Mouse (Mus musculus) left cerebral cortex, postnatal 36 days (tissue): ENCODE data around the gene Klk1b24. TPM values are rescaled to one million over a fixed set of nuclear protein-coding genes. Genes with fewer than 3 reads are reported as not detected.
"Not testable (repeated sequence)": the region's sequence is repeated elsewhere in the genome, so short reads cannot be mapped to it uniquely, and the experiment has no call there.

Experiments
- DNase-seq, 2 experiments: peaks; one replicate each; pipeline ENCODE4 v3.0.0; 2021 to 2022; ENCODE audit warnings: low spot score in 2 of 2, mixed read lengths in 1 of 2
- intact Hi-C: fragments of 180-260 bp; cut with DNase I; formaldehyde crosslinking; loops from one replicate; pipeline ENCODE4 v1.15.1; 2025
- total RNA-seq, 2 experiments: library from RNA; stranded (reverse); gene quantifications; 2 replicates each; pipeline ENCODE4 v1.2.3; 2021

Klk1b24 gene
- not detected for total RNA-seq

- intact Hi-C loops, DNase-seq: not testable (repeated sequence)
Measured at GRCm38 (mm10) chr7:44187936-44188335, at the start of gene Klk1b24. Gene Klk1b24, plus strand, starts transcription at chr7:44188236.

- intact Hi-C loops = no loop called here
- no peak for DNase-seq
Measured at GRCm38 (mm10) chr7:44179299-44180045, 8.6 kb upstream of the Klk1b24 start.

- intact Hi-C loops, DNase-seq: not testable (repeated sequence)
Measured at GRCm38 (mm10) chr7:44186516-44186915, 1.5 kb upstream of the Klk1b24 start.

- DNase-seq, intact Hi-C loops: not testable (repeated sequence)
Measured at GRCm38 (mm10) chr7:44193466-44193865, 5.4 kb downstream of the Klk1b24 start.

GRCm38 (mm10) chr7:44197891-44198290 lies 9.9 kb downstream of the Klk1b24 start, which contains the start of gene Klk1b3:
Gene Klk1b3, plus strand, starts transcription at chr7:44198191.
- no peak for DNase-seq
- intact Hi-C loops = no loop called here

- DNase-seq, intact Hi-C loops: not testable (repeated sequence)
Measured at GRCm38 (mm10) chr7:44207135-44207534, 19.1 kb downstream of the Klk1b24 start, which contains the start of gene Klk1b4. Gene Klk1b4, plus strand, starts transcription at chr7:44207435.

- intact Hi-C loops = no loop called here
- DNase-seq = no peak
Measured at GRCm38 (mm10) chr7:44208307-44208706, 20.3 kb downstream of the Klk1b24 start.

GRCm38 (mm10) chr7:44215645-44216044 lies 27.6 kb downstream of the Klk1b24 start, which contains the start of gene Klk1b5:
Gene Klk1b5, plus strand, starts transcription at chr7:44215945.
- no peak for DNase-seq
- intact Hi-C loops = no loop called here

GRCm38 (mm10) chr7:44221601-44222000 lies 33.6 kb downstream of the Klk1b24 start:
- DNase-seq, intact Hi-C loops: not testable (repeated sequence)

GRCm38 (mm10) chr7:44222335-44222734 lies 34.3 kb downstream of the Klk1b24 start:
- intact Hi-C loops, DNase-seq: not testable (repeated sequence)

- intact Hi-C loops = no loop called here
- no peak for DNase-seq
Measured at GRCm38 (mm10) chr7:44225076-44225475, 37.0 kb downstream of the Klk1b24 start, which contains the start of gene Klk1. Gene Klk1, plus strand, starts transcription at chr7:44225360.

GRCm38 (mm10) chr7:44235909-44236308 lies 47.9 kb downstream of the Klk1b24 start, which contains the start of gene Gm36864:
Gene Gm36864, plus strand, starts transcription at chr7:44236177.
- intact Hi-C loops = no loop called here
- no peak for DNase-seq

- DNase-seq = no peak
- intact Hi-C loops = no loop called here
Measured at GRCm38 (mm10) chr7:44239913-44240312, 51.9 kb downstream of the Klk1b24 start.

GRCm38 (mm10) chr7:44240712-44241111 lies 52.7 kb downstream of the Klk1b24 start:
- DNase-seq = no peak
- intact Hi-C loops = no loop called here

- no peak for DNase-seq
- intact Hi-C loops = no loop called here
Measured at GRCm38 (mm10) chr7:44241163-44241562, 53.1 kb downstream of the Klk1b24 start.

Other genes starting within 250 kb of the Klk1b24 start
- not detected for gene Klk1b8, start 237.6 kb upstream of the Klk1b24 start, total RNA-seq
- not detected for gene Klk1b1, start 221.5 kb upstream of the Klk1b24 start, total RNA-seq
- gene Klk1b9, start 212.2 kb upstream of the Klk1b24 start, total RNA-seq = not detected
- not detected for gene Klk1b11, start 192.4 kb upstream of the Klk1b24 start, total RNA-seq
- not detected for gene Klk1b26, start 176.1 kb upstream of the Klk1b24 start, total RNA-seq
- not detected for gene Klk1b27, start 135.9 kb upstream of the Klk1b24 start, total RNA-seq
- not detected for gene Klk1b21, start 85.9 kb upstream of the Klk1b24 start, total RNA-seq
- not detected for gene Klk1b22, start 75.6 kb upstream of the Klk1b24 start, total RNA-seq
- gene Klk1b16, start 51.5 kb upstream of the Klk1b24 start, total RNA-seq = not detected
- not detected for gene Klk1b3, start 10.0 kb downstream of the Klk1b24 start, total RNA-seq
- not detected for gene Klk1b4, start 19.2 kb downstream of the Klk1b24 start, total RNA-seq
- gene Klk1b5, start 27.7 kb downstream of the Klk1b24 start, total RNA-seq = not detected
- gene Klk1, start 37.1 kb downstream of the Klk1b24 start, total RNA-seq = not detected
- not detected for gene Gm36864, start 47.9 kb downstream of the Klk1b24 start, total RNA-seq
- gene 1700028J19Rik, start 58.5 kb downstream of the Klk1b24 start, total RNA-seq = 1 to 10 TPM; 1.4 to 2.1 TPM
- gene 2410002F23Rik, start 58.5 kb downstream of the Klk1b24 start, total RNA-seq = 10 to 100 TPM; 70.3 to 70.5 TPM
- not detected for gene Acp4, start 69.1 kb downstream of the Klk1b24 start, total RNA-seq
- gene Gm15517, start 73.2 kb downstream of the Klk1b24 start, total RNA-seq = not detected
- gene Clec11a, start 118.7 kb downstream of the Klk1b24 start, total RNA-seq = 1 to 10 TPM; 3.9 to 4.0 TPM
- gene Shank1, start 122.0 kb downstream of the Klk1b24 start, total RNA-seq = 100 to 1,000 TPM; 586 to 632 TPM
- 10 to 100 TPM; 58.3 to 70.5 TPM for gene Syt3, start 195.9 kb downstream of the Klk1b24 start, total RNA-seq
- gene 1700008O03Rik, start 197.6 kb downstream of the Klk1b24 start, total RNA-seq = 1 to 10 TPM; 2.0 to 2.1 TPM
- gene Lrrc4b, start 240.8 kb downstream of the Klk1b24 start, total RNA-seq = 100 to 1,000 TPM; 282 to 313 TPM